Mouse (Mus musculus): ENCODE results near the gene Htra1. TPM values are rescaled to one million over a fixed set of nuclear protein-coding genes. Genes with fewer than 3 reads are reported as not detected.

Htra1 gene
- polyA plus RNA-seq (2012; ENCODE audit: low replicate concordance): 0.77 and 3.9 TPM in 2 replicates

DNA sequence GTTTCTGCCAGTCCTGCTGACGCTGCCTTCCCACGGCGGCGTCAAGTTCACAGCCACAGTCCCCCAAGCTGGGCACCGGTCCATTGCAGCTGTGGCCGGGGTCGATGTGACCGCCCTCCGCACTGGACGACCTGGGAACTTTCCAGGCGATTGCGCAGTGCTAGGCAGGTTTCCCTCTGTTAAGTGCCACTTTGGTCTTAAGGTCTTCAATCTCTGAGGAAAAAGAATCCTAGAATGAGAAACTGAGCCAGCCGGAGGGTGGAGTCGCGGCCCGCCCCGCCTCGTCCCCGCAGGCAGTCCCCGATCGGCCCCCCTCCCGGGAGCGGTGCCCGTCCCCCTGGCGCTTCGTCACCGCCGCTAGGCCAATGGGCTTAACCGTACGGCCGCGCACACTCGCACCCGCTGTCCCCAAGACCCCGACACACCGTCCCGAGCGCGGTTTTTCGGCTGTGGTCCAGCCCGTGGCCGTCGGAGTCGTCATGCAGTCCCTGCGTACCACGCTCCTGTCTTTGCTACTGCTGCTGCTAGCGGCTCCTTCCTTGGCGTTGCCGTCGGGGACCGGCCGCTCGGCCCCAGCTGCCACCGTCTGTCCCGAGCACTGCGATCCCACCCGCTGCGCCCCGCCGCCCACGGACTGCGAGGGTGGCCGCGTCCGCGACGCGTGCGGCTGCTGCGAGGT, at the start of gene Htra1:
Gene Htra1, plus strand, starts transcription at position 319 of the 679 bp plus-strand sequence.

DNA sequence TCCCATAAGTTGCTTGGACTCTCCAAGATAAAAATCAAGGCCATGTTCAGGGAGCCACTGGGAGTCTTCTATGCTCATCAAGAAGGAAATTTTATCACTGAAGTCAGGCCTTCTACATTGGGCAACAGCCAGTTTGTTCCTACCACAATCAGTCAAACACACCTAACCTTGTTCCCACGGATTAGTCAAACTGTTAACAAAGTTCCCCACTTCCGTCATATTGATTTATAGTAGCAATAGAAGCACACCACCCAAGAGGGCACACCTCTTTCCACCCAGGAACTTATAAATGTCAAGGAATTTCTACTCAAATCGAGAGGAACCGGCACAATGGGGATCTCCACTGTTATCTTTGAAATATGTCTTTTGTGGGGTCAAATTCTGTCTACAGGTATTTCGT, 95.8 kb downstream of the Htra1 start, which contains the start of gene Dmbt1:
Gene Dmbt1, plus strand, starts transcription at position 299 of the 400 bp plus-strand sequence.

Other genes with a start within 250 kb of the Htra1 start
- gene Btbd16, start 162.0 kb upstream of the Htra1 start, polyA plus RNA-seq (2012; ENCODE audit: low replicate concordance): not detected in 2 replicates
- gene Plekha1, start 70.4 kb upstream of the Htra1 start, polyA plus RNA-seq (2012; ENCODE audit: low replicate concordance): 0.60 and 5.7 TPM in 2 replicates
- not detected in 2 replicates for gene Dmbt1, start 95.9 kb downstream of the Htra1 start, polyA plus RNA-seq (2012; ENCODE audit: low replicate concordance)
- gene 4933402N03Rik, start 210.2 kb downstream of the Htra1 start, polyA plus RNA-seq (2012; ENCODE audit: low replicate concordance): not detected in 2 replicates
- 0.02 TPM in 1 of 2 replicates, not detected in the other for gene 5430419D17Rik, start 238.3 kb downstream of the Htra1 start, polyA plus RNA-seq (2012; ENCODE audit: low replicate concordance)